Comparison of ENCODE assay signal across 8 mouse cellular contexts in genomic region chr8:10898562-10899527, GRCm38 (mm10).
A peak's percentile ranks its signal among the peaks of the same experiment; 100 is the strongest.
DNase-seq lines count a peak whose midpoint lies in the region; ATAC-seq lines count a peak whose summit lies in the region.

No protein-coding gene starts in this region.

- WGBS in hindbrain, embryonic 10.5 days: 10% methylated on average over 16 of the region's 16 CpGs
- WGBS in limb, embryonic 12.5 days: 19% methylated on average over 16 of the region's 16 CpGs
- 13% methylated on average over 16 of the region's 16 CpGs for WGBS in neural tube, embryonic 12.5 days

- H3K9me3 ChIP-seq in hindbrain, embryonic 10.5 days: no peaks in the 10 kb centered on the region
- no peaks in the 10 kb centered on the region for H3K9me3 ChIP-seq in limb, embryonic 12.5 days
- no peaks in the 10 kb centered on the region for H3K9me3 ChIP-seq in neural tube, embryonic 12.5 days

- H3K27ac ChIP-seq in hindbrain, embryonic 10.5 days: peak overlapping the region; percentile 75
- no peak overlapping the region for H3K27ac ChIP-seq in limb, embryonic 12.5 days
- H3K27ac ChIP-seq in neural tube, embryonic 12.5 days: no peak overlapping the region

- peak; percentile 13 for DNase-seq in cerebellum, adult 9-10 months
- no peak for DNase-seq in cerebellum, postnatal 4 days (ENCODE audit: low spot score in 2 of 2)
- DNase-seq in adipocyte (ENCODE audit: low spot score): peak; percentile 58
- DNase-seq in hindbrain, embryonic 10.5 days (ENCODE audit: low spot score): peak; percentile 34
- no peak for DNase-seq in frontal cortex, postnatal 10 days (ENCODE audit: low spot score in 2 of 2)
- DNase-seq in frontal cortex, postnatal 25 days (ENCODE audit: low spot score in 2 of 2): no peak

- H3K27me3 ChIP-seq in hindbrain, embryonic 10.5 days (ENCODE audit: insufficient read depth, poor library complexity, severe bottlenecking): peaks cover 15% of the 10 kb centered on the region
- peaks cover 6% of the 10 kb centered on the region; the same call in 1 of the 2 replicates for H3K27me3 ChIP-seq in limb, embryonic 12.5 days
- no peaks in the 10 kb centered on the region for H3K27me3 ChIP-seq in neural tube, embryonic 12.5 days (replicated peaks)

- H3K36me3 ChIP-seq in hindbrain, embryonic 10.5 days: no peaks in the 10 kb centered on the region
- H3K36me3 ChIP-seq in limb, embryonic 12.5 days: no peaks in the 10 kb centered on the region
- H3K36me3 ChIP-seq in neural tube, embryonic 12.5 days: no peaks in the 10 kb centered on the region

- peak overlapping the region; percentile 40 for H3K4me3 ChIP-seq in hindbrain, embryonic 10.5 days
- no peak overlapping the region for H3K4me3 ChIP-seq in limb, embryonic 12.5 days (replicated peaks)
- H3K4me3 ChIP-seq in neural tube, embryonic 12.5 days: no peak overlapping the region

- peak overlapping the region; percentile 48 for H3K4me2 ChIP-seq in limb, embryonic 12.5 days
- peak overlapping the region; percentile 53 for H3K4me2 ChIP-seq in neural tube, embryonic 12.5 days (replicated peaks)

- no peak for ATAC-seq in limb, embryonic 12.5 days (ENCODE audit: insufficient number of reproducible peaks, insufficient read depth, low FRiP score, low TSS enrichment, low read depth)
- ATAC-seq in neural tube, embryonic 12.5 days (ENCODE audit: low FRiP score, low read depth): no peak; the same call in 1 of the 2 replicates

- peaks cover 38% of the 10 kb centered on the region for H3K4me1 ChIP-seq in hindbrain, embryonic 10.5 days (replicated peaks)
- peaks cover 24% of the 10 kb centered on the region for H3K4me1 ChIP-seq in limb, embryonic 12.5 days (replicated peaks)
- H3K4me1 ChIP-seq in neural tube, embryonic 12.5 days: peaks cover 24% of the 10 kb centered on the region

- H3K9ac ChIP-seq in limb, embryonic 12.5 days (replicated peaks): 0 out of 2 replicates have a peak overlapping the region, but pooled peaks have one; percentile 2
- H3K9ac ChIP-seq in neural tube, embryonic 12.5 days: peak overlapping the region; percentile 21; the same call in 1 of the 2 replicates

Comparison
In these comparisons a context has a peak if more than half of its experiments do, and no peak if none do; other contexts are left out.
1. DNase-seq: peak in cerebellum, adult 9-10 months (single experiment), adipocyte (single experiment) and hindbrain, embryonic 10.5 days (single experiment); none in cerebellum, postnatal 4 days (0 of 2), frontal cortex, postnatal 10 days (0 of 2) and frontal cortex, postnatal 25 days (0 of 2).